Mouse (Mus musculus) adipocyte (in vitro differentiated cells): Measurements from ENCODE around the gene Dpp3.
"Not testable (repeated sequence)": the region's sequence is repeated elsewhere in the genome, so short reads cannot be mapped to it uniquely, and the experiment has no call there.

Experiments used
- DNase-seq: peaks from one replicate; pipeline ENCODE4 v3.0.0-alpha.2; 2016; ENCODE audit warnings: low spot score

The Dpp3 gene

GRCm38 (mm10) chr19:4927904-4928531 lies at the start of gene Dpp3:
Dpp3 (minus strand) TSS chr19:4928287.
- peak; percentile 99 for DNase-seq

- DNase-seq = no peak
Observed at GRCm38 (mm10) chr19:4968236-4968635, 40.1 kb upstream of the Dpp3 start.

- peak; percentile 98 for DNase-seq
Observed at GRCm38 (mm10) chr19:4961928-4962601, 34.0 kb upstream of the Dpp3 start, which contains the start of gene Mrpl11. Mrpl11 (plus strand) TSS chr19:4962147.

- DNase-seq = not testable (repeated sequence)
Observed at GRCm38 (mm10) chr19:4948641-4949040, 20.6 kb upstream of the Dpp3 start.

- no peak for DNase-seq
Observed at GRCm38 (mm10) chr19:4945540-4945939, 17.5 kb upstream of the Dpp3 start.

GRCm38 (mm10) chr19:4943253-4943588 lies 15.1 kb upstream of the Dpp3 start:
- DNase-seq = no peak

GRCm38 (mm10) chr19:4942551-4943252 lies 14.6 kb upstream of the Dpp3 start, which contains the start of gene Peli3:
Peli3 (minus strand) TSS chr19:4943127.
- peak; percentile 78 for DNase-seq

GRCm38 (mm10) chr19:4937444-4938310 lies 9.6 kb upstream of the Dpp3 start:
- no peak for DNase-seq

GRCm38 (mm10) chr19:4936896-4937295 lies 8.8 kb upstream of the Dpp3 start:
- DNase-seq = no peak

- peak; percentile 90 for DNase-seq
Observed at GRCm38 (mm10) chr19:4928781-4929180, 694 bp upstream of the Dpp3 start.

GRCm38 (mm10) chr19:4925121-4925860 lies 2.8 kb downstream of the Dpp3 start:
- DNase-seq = no peak

GRCm38 (mm10) chr19:4919652-4920051 lies 8.4 kb downstream of the Dpp3 start:
- DNase-seq = no peak

GRCm38 (mm10) chr19:4916827-4917226 lies 11.3 kb downstream of the Dpp3 start:
- DNase-seq = no peak

- DNase-seq = no peak
Observed at GRCm38 (mm10) chr19:4915924-4916603, 12.0 kb downstream of the Dpp3 start.

- no peak for DNase-seq
Observed at GRCm38 (mm10) chr19:4909376-4909775, 18.7 kb downstream of the Dpp3 start.

- no peak for DNase-seq
Observed at GRCm38 (mm10) chr19:4908107-4908506, 20.0 kb downstream of the Dpp3 start.

- DNase-seq = peak; percentile 85
Observed at GRCm38 (mm10) chr19:4905979-4906794, 21.9 kb downstream of the Dpp3 start, which contains the start of gene Bbs1. Bbs1 (minus strand) TSS chr19:4906628.

GRCm38 (mm10) chr19:4899888-4900287 lies 28.2 kb downstream of the Dpp3 start:
- no peak for DNase-seq

GRCm38 (mm10) chr19:4898972-4899371 lies 29.1 kb downstream of the Dpp3 start:
- no peak for DNase-seq
